ENCODE assay signal across 20 mouse cellular contexts in the genomic region with DNA sequence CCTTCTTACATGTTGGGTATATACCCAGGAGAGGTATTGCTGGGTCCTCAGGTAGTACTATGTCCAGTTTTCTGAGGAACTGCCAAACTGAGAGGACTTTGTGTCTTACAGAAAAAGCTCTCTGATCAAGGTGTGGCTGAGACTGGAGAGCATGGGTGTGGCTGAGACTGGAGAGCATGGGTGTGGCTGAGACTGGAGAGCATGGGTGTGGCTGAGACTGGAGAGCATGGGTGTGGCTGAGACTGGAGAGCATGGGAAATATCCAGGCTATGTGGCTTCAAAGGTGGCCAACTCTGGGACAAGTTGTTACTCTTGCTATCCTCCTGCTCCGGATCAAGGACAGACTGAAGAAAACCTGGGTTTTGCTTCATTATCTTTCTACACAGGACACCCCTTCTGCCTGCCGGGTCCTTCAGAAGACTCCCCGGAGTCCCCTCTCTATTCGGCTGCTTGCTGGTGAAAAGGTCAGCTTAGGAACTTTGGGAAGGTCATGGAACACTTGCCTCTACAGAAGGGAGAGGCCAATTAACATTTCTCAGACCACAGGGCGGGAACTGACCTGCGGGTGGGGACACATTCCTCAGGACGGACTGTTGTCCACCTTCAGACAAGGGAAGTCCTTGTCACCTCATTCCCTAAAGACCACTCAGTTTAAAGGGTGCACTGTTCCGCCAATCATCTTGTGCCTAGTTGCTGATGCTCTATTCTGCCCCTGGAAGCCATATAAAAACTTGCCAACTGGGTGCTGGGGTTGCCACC. TPM values are rescaled to one million over a fixed set of nuclear protein-coding genes. Genes with fewer than 3 reads are reported as not detected.
DNase-seq lines count a peak whose midpoint lies in the region; ATAC-seq and TF ChIP-seq lines count a peak whose summit lies in the region.
"Not testable (repeated sequence)": the region's sequence is repeated elsewhere in the genome, so short reads cannot be mapped to it uniquely, and the experiment has no call there.
"Had no signal": no experiment of that assay in that cellular context is flagged by ENCODE, and none has a peak within 500 bp of the region (broad histone marks: within the 10 kb centered on the region; RNA-seq: fewer than 3 reads in every experiment).

No protein-coding gene starts in this region.

- not testable (repeated sequence) for TF ChIP-seq POLR2A in CH12.LX (IDR thresholded peaks at IDR 0.05; ENCODE audit: low read depth, low read length)

- peak overlapping the region in 2 of 3 experiments; percentile 18 to 36 for H3K4me3 ChIP-seq in CH12.LX (replicated peaks in 1 of 3; ENCODE audit: low read depth in 2 of 3, low read length in 2 of 3, poor library complexity in 1 of 3)
- peak overlapping the region; percentile 31 to 41 for H3K4me3 ChIP-seq in ES-E14 (ENCODE audit: insufficient read depth in 1 of 2, low read depth in 1 of 2, low read length in 2 of 2, poor library complexity in 1 of 2, severe bottlenecking in 1 of 2)
- not testable (repeated sequence) for H3K4me3 ChIP-seq in intestine, embryonic 16.5 days (ENCODE audit: low read length); lung, embryonic 16.5 days (ENCODE audit: low read length); stomach, postnatal 0 days (ENCODE audit: low read depth, low read length)

- H3K9ac ChIP-seq in CH12.LX (ENCODE audit: insufficient read depth, low read depth); intestine, embryonic 16.5 days (ENCODE audit: low read depth, low read length); lung, embryonic 16.5 days (ENCODE audit: low read length); stomach, postnatal 0 days (ENCODE audit: low read length): not testable (repeated sequence)
- peak overlapping the region; percentile 49 for H3K9ac ChIP-seq in ES-E14 (ENCODE audit: insufficient read depth, low read depth, low read length, poor library complexity, severe bottlenecking)

- WGBS in intestine, embryonic 16.5 days = 81% methylated on average over 8 of the region's 8 CpGs
- 57% methylated on average over 8 of the region's 8 CpGs for WGBS in lung, embryonic 16.5 days
- 75% methylated on average over 8 of the region's 8 CpGs for WGBS in stomach, postnatal 0 days

- not testable (repeated sequence) for H3K27ac ChIP-seq in CH12.LX (ENCODE audit: insufficient read depth, low read depth); intestine, embryonic 16.5 days (ENCODE audit: low read length); lung, embryonic 16.5 days (ENCODE audit: low read length); stomach, postnatal 0 days (replicated peaks)
- H3K27ac ChIP-seq in ES-E14 (ENCODE audit: insufficient read depth, low read depth, low read length, poor library complexity, severe bottlenecking) = peak overlapping the region; percentile 80

- in situ Hi-C loops in CH12.LX (cut with MboI; ENCODE audit: low pct_ligation_motif_present, low pct_unique_long_range_greater_than_20kb, low sequenced_read_pairs) = loop anchor here (5.0 to 25.0 kb wide), 3 partner anchors 71 to 326 kb away; a partner anchor contains a TSS
- in situ Hi-C loops in ES-E14 (cut with MboI; ENCODE audit: low sequenced_read_pairs in 2 of 2, unreplicated experiment in 2 of 2) = not testable (repeated sequence)

- not testable (repeated sequence) for H3K27me3 ChIP-seq in CH12.LX (replicated peaks); intestine, embryonic 16.5 days (replicated peaks; ENCODE audit: control insufficient read depth, insufficient read depth, low read length); lung, embryonic 16.5 days (ENCODE audit: control insufficient read depth, insufficient read depth, low read depth, low read length); stomach, postnatal 0 days (ENCODE audit: control insufficient read depth, insufficient read depth, low read length)

- TF ChIP-seq CTCF in CH12.LX (conservative IDR thresholded peaks at IDR 0.05 in 1 of 2, IDR thresholded peaks at IDR 0.05 in 1 of 2; ENCODE audit: low read depth in 2 of 2, low read length in 2 of 2); stomach, postnatal 0 days (IDR thresholded peaks at IDR 0.05; ENCODE audit: low read depth): not testable (repeated sequence)

- H3K36me3 ChIP-seq in CH12.LX (replicated peaks in 1 of 2; ENCODE audit: control insufficient read depth in 1 of 2, insufficient read depth in 1 of 2, low read length in 1 of 2); ES-E14 (ENCODE audit: control insufficient read depth, insufficient read depth, low read length, poor library complexity, severe bottlenecking); intestine, embryonic 16.5 days (ENCODE audit: control insufficient read depth, insufficient read depth, low read length); lung, embryonic 16.5 days (ENCODE audit: control insufficient read depth, insufficient read depth, low read length); stomach, postnatal 0 days (ENCODE audit: control insufficient read depth, insufficient read depth, low read length): not testable (repeated sequence)

- H3K4me1 ChIP-seq in CH12.LX (ENCODE audit: control insufficient read depth in 1 of 2, insufficient read depth in 2 of 2) (peaks cover 19 to 58% of the 10 kb centered on the region in 2 experiments), ES-E14 (ENCODE audit: control insufficient read depth in 2 of 2, insufficient read depth in 2 of 2, low read length in 2 of 2, poor library complexity in 1 of 2) (peaks cover 16 to 21% of the 10 kb centered on the region in 2 experiments)
- H3K4me1 ChIP-seq in intestine, embryonic 16.5 days (ENCODE audit: control insufficient read depth, insufficient read depth, low read length); lung, embryonic 16.5 days (replicated peaks; ENCODE audit: control insufficient read depth, insufficient read depth, low read length); stomach, postnatal 0 days (replicated peaks; ENCODE audit: control insufficient read depth, insufficient read depth): not testable (repeated sequence)

- ATAC-seq in erythroblast, adult 5-6 weeks (replicated peaks; ENCODE audit: low FRiP score, poor library complexity, severe bottlenecking) = peak; percentile 87
- ATAC-seq in intestine, embryonic 16.5 days = peak; percentile 84
- peak; percentile 66 for ATAC-seq in lung, embryonic 16.5 days (ENCODE audit: low read depth)
- peak; percentile 98 for ATAC-seq in megakaryocyte-erythroid progenitor cell, adult 5-6 weeks (replicated peaks; ENCODE audit: low FRiP score, low TSS enrichment, poor library complexity, severe bottlenecking)
- peak; percentile 67 for ATAC-seq in stomach, postnatal 0 days (ENCODE audit: low FRiP score, low TSS enrichment)

- dilution Hi-C loops in CH12.LX (cut with MboI; ENCODE audit: extremely low pct_ligation_motif_present, extremely low pct_unique_long_range_greater_than_20kb, low sequenced_read_pairs) = not testable (repeated sequence)

- H3K9me3 ChIP-seq in CH12.LX (replicated peaks; ENCODE audit: low read length); ES-E14 (ENCODE audit: control insufficient read depth, insufficient read depth, low read depth, low read length); intestine, embryonic 16.5 days (ENCODE audit: control insufficient read depth, low read length); lung, embryonic 16.5 days (ENCODE audit: control insufficient read depth, low read length); stomach, postnatal 0 days (ENCODE audit: control insufficient read depth, low read length): not testable (repeated sequence)

- not testable (repeated sequence) for TF ChIP-seq EP300 in CH12.LX (IDR thresholded peaks at IDR 0.05; ENCODE audit: low read length); stomach, postnatal 0 days (optimal IDR thresholded peaks at IDR 0.05)

- not testable (repeated sequence) for H3K4me2 ChIP-seq in CH12.LX (ENCODE audit: insufficient read depth, low read depth, poor library complexity, severe bottlenecking); intestine, embryonic 16.5 days (ENCODE audit: low read depth, low read length); lung, embryonic 16.5 days (ENCODE audit: low read depth, low read length); stomach, postnatal 0 days (replicated peaks; ENCODE audit: low read depth)

- DNase-seq in CH12.LX (ENCODE audit: extremely low read depth); ES-E14 (ENCODE audit: low read depth, low spot score); stomach, postnatal 0 days (ENCODE audit: low spot score): not testable (repeated sequence)

- TF ChIP-seq RAD21 in CH12.LX (IDR thresholded peaks at IDR 0.05; ENCODE audit: low read depth, low read length) = not testable (repeated sequence)

- not testable (repeated sequence) for H3K79me2 ChIP-seq in CH12.LX (replicated peaks; ENCODE audit: control insufficient read depth, extremely low read depth, insufficient read depth, poor library complexity, severe bottlenecking)

TF ChIP-seq in CH12.LX, 34 proteins besides CTCF, POLR2A, EP300 and RAD21:
- TF ChIP-seq MXI1 (IDR thresholded peaks at IDR 0.05; ENCODE audit: low read depth, low read length) = peak; percentile 39; the same call in 1 of the 2 replicates

RNA-seq across cellular contexts. Expression of a gene that starts 4.9 kb away (rescaled TPM):
- 0.25 and 0.38 TPM in 2 replicates for total RNA-seq in CH12.LX (2012; rRNA removed)
- 0.15 and 0.39 TPM in 2 replicates for total RNA-seq in CH12.LX (2014; rRNA removed)
- polyA plus RNA-seq in CH12.LX (2012; ENCODE audit: insufficient read length, low read depth) = 0.21 and 0.71 TPM in 2 replicates
- total RNA-seq in ES-E14 (2012; rRNA removed) = 0.36 and 0.37 TPM in 2 replicates
- total RNA-seq in erythroblast, adult 5-6 weeks (2015; ENCODE audit: low replicate concordance) = not detected in 2 replicates
- not detected in 2 replicates for total RNA-seq in erythroblast, adult 5-6 weeks (2017; ENCODE audit: low replicate concordance)
- 0.58 and 0.61 TPM in 2 replicates for polyA plus RNA-seq in intestine, embryonic 16.5 days (2015; fragmentation: Nextera tagmentation; extraction: Ambion mirVana)
- polyA plus RNA-seq in lung, embryonic 16.5 days (2015; fragmentation: Nextera tagmentation; extraction: Ambion mirVana) = not detected in 2 replicates
- total RNA-seq in megakaryocyte-erythroid progenitor cell, adult 5-6 weeks (2014; fragmentation: Nextera tagmentation) = not detected in 2 replicates
- total RNA-seq in megakaryocyte-erythroid progenitor cell, adult 5-6 weeks (2017) = not detected in 2 replicates
- polyA plus RNA-seq in stomach, postnatal 0 days (2015; fragmentation: Nextera tagmentation; extraction: Ambion mirVana) = 0.10 TPM in 1 of 2 replicates, not detected in the other
- total RNA-seq: adrenal gland, adult 2 months; adrenal gland, postnatal 25 days; gastrocnemius, adult 8-10 months; heart, postnatal 36 days; MEL had no signal
- polyA plus RNA-seq: CD4-positive, CD25-positive, alpha-beta regulatory T cell, adult 4 months; embryonic facial prominence, embryonic 10.5 days; forebrain, embryonic 11.5 days; forebrain, embryonic 15.5 days; heart, embryonic 13.5 days; heart, postnatal 0 days; hindbrain, embryonic 11.5 days; hindbrain, embryonic 15.5 days had no signal
